Mouse (Mus musculus): ENCODE measurements around the gene Slc37a1. TPM values are rescaled to one million over a fixed set of nuclear protein-coding genes. Genes with fewer than 3 reads are reported as not detected.

The Slc37a1 gene
- total and polyA plus RNA-seq, 3 experiments: 14.2 to 15.0 TPM; not detected in 1

DNA sequence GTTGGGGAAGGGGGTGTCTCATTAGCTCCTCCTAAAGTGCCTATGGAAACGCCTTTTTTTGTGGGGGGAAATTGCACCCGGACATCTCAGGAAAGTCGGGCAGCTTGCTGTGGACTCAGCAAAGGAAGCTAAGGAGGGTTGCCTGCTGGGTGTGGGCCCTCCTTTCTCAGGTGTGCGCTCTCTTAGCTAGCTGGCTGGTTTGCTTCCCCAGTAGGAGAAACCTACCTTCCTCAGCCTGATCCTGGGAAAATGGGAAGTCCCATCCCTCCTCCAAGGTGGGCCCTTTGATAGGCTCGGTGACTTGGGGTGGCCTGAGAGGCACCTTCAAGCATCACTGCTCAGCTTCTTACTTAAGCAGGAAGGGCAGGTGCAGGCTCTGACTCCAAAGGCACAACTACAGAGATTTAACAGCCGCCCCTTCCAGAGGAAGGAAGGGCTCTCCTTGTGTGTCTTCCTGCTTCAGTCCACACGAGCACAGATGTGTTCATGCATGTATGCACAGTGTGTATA, 100.2 kb downstream of the Slc37a1 start:
- Histone ChIP-seq H3K4me1 (ENCODE audit: control insufficient read depth in 1 of 2, insufficient read depth in 2 of 2, low read length in 2 of 2) (peaks cover 0 to 15% of the 10 kb centered on the region in 2 experiments; a peak in 2 of 4 replicates), H3K36me3 (ENCODE audit: control insufficient read depth in 1 of 2, insufficient read depth in 2 of 2, low read length in 2 of 2) (peaks cover 0 to 3% of the 10 kb centered on the region in 2 experiments; a peak in 2 of 4 replicates), H3K27ac (ENCODE audit: control insufficient read depth, low read depth, low read length) (no peak overlapping the region), H3K27me3 (ENCODE audit: control insufficient read depth in 1 of 2, insufficient read depth in 2 of 2, low read length in 2 of 2) (peaks cover 3% of the 10 kb centered on the region in 2 experiments; a peak in 2 of 4 replicates), H3K4me3 (ENCODE audit: control insufficient read depth in 1 of 2, insufficient read depth in 1 of 2, low read depth in 2 of 2, low read length in 2 of 2) (peak overlapping the region; percentile 64 to 67; a peak in 2 of 4 replicates), H3K9me3 (replicated peaks; ENCODE audit: insufficient read depth, low read length) (no peaks in the 10 kb centered on the region), H3K79me2 (ENCODE audit: control insufficient read depth, insufficient read depth, low read length, poor library complexity) (no peaks in the 10 kb centered on the region), H3K9ac (ENCODE audit: control insufficient read depth, low read depth, low read length, poor library complexity, severe bottlenecking) (peak overlapping the region; percentile 59; the same call in 1 of the 2 replicates)
- TF ChIP-seq JUND (IDR thresholded peaks at IDR 0.05; ENCODE audit: low read depth, low read length): no peak
- TF ChIP-seq GATA1 (IDR thresholded peaks at IDR 0.05; ENCODE audit: low read depth, low read length): no peak
- no peak for TF ChIP-seq NRF1 (IDR thresholded peaks at IDR 0.05; ENCODE audit: insufficient read depth, low read depth, low read length, poor library complexity, severe bottlenecking)
- no peak for TF ChIP-seq MAZ (IDR thresholded peaks at IDR 0.05; ENCODE audit: low read depth, low read length)
- TF ChIP-seq POLR2AphosphoS5 (IDR thresholded peaks at IDR 0.05; ENCODE audit: borderline replicate concordance, low read depth, low read length): no peak
- no peak for TF ChIP-seq TAL1 (IDR thresholded peaks at IDR 0.05; ENCODE audit: low read length)
- TF ChIP-seq USF1 (IDR thresholded peaks at IDR 0.05; ENCODE audit: low read depth, low read length): no peak
- no peak for TF ChIP-seq ZMIZ1 (IDR thresholded peaks at IDR 0.05; ENCODE audit: low read depth, low read length)
- TF ChIP-seq MYC (IDR thresholded peaks at IDR 0.05; ENCODE audit: low read depth, low read length): no peak
- TF ChIP-seq MAFK (IDR thresholded peaks at IDR 0.05; ENCODE audit: borderline replicate concordance, low read depth, low read length): no peak
- TF ChIP-seq UBTF (IDR thresholded peaks at IDR 0.05; ENCODE audit: borderline replicate concordance, insufficient read depth, low read depth, low read length): no peak
- no peak for TF ChIP-seq EP300 (IDR thresholded peaks at IDR 0.05; ENCODE audit: low read depth in 1 of 2, low read length in 2 of 2)
- no peak for TF ChIP-seq NELFE (IDR thresholded peaks at IDR 0.05; ENCODE audit: low read depth, low read length)
- no peak for TF ChIP-seq KAT2A (conservative IDR thresholded peaks at IDR 0.05; ENCODE audit: low read depth, low read length)
- TF ChIP-seq POLR2A (IDR thresholded peaks at IDR 0.05; ENCODE audit: control insufficient read depth in 1 of 2, insufficient read depth in 1 of 2, low read depth in 1 of 2, low read length in 2 of 2, poor library complexity in 1 of 2): no peak
- DNase-seq (ENCODE audit: low read depth, low spot score): peak; percentile 7

DNA sequence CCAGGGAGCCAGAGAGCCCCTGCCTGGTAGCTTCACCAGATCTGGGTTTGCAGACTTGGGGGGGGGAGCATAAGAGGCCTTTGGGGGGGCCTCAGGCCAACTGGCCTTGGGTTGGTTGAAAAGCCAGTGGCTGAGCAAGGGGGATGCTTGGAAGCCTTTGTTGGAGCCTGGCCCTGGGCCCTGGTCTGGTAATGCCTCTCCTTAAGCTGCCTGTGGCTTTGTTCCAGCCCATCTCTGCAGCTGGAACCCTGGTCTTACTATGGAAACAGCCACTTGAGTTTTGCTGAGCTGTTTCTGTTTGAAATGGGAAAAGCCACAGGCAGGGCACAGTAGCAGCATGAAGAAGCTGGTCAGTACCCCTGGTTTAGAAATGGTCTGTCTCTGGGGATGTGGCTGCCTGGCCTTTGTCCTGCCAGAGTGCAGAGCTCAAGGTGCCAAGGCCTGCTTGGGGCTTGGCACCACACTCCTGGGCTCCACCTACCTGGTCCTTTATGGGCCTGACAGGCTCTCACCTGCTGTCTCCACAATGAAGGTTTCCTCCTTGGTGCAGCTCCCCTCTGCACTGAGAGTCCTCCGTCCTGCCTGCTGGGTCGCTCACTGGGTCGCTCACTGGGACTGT, 102.9 kb downstream of the Slc37a1 start:
- Histone ChIP-seq H3K27ac (ENCODE audit: control insufficient read depth, low read depth, low read length) (no peak overlapping the region), H3K9ac (ENCODE audit: control insufficient read depth, low read depth, low read length, poor library complexity, severe bottlenecking) (no peak overlapping the region), H3K27me3 (ENCODE audit: control insufficient read depth in 1 of 2, insufficient read depth in 2 of 2, low read length in 2 of 2) (peaks cover 2 to 3% of the 10 kb centered on the region in 2 experiments; a peak in 1 of 4 replicates), H3K36me3 (ENCODE audit: control insufficient read depth in 1 of 2, insufficient read depth in 2 of 2, low read length in 2 of 2) (peaks cover 0 to 3% of the 10 kb centered on the region in 2 experiments; a peak in 2 of 4 replicates), H3K79me2 (ENCODE audit: control insufficient read depth, insufficient read depth, low read length, poor library complexity) (no peaks in the 10 kb centered on the region), H3K9me3 (replicated peaks; ENCODE audit: insufficient read depth, low read length) (no peaks in the 10 kb centered on the region), H3K4me1 (ENCODE audit: control insufficient read depth in 1 of 2, insufficient read depth in 2 of 2, low read length in 2 of 2) (peaks cover 0 to 11% of the 10 kb centered on the region in 2 experiments; a peak in 2 of 4 replicates), H3K4me3 (ENCODE audit: control insufficient read depth in 1 of 2, insufficient read depth in 1 of 2, low read depth in 2 of 2, low read length in 2 of 2) (no peak overlapping the region)
- TF ChIP-seq MEF2A (IDR thresholded peaks at IDR 0.05; ENCODE audit: extremely low read depth, insufficient replicate concordance, low read depth, low read length, poor library complexity, severe bottlenecking) (no peak), ELF1 (IDR thresholded peaks at IDR 0.05; ENCODE audit: low read depth, low read length) (no peak), POLR2AphosphoS2 (IDR thresholded peaks at IDR 0.05; ENCODE audit: low read length) (no peak), MXI1 (IDR thresholded peaks at IDR 0.05; ENCODE audit: low read depth, low read length) (no peak), NELFE (IDR thresholded peaks at IDR 0.05; ENCODE audit: low read depth, low read length) (no peak), CHD1 (IDR thresholded peaks at IDR 0.05; ENCODE audit: low read depth, low read length) (no peak), MAZ (IDR thresholded peaks at IDR 0.05; ENCODE audit: low read depth, low read length) (no peak), GABPA (IDR thresholded peaks at IDR 0.05; ENCODE audit: low read depth, low read length) (no peak), UBTF (IDR thresholded peaks at IDR 0.05; ENCODE audit: borderline replicate concordance, insufficient read depth, low read depth, low read length) (no peak), SIN3A (IDR thresholded peaks at IDR 0.05; ENCODE audit: low read length) (no peak), ZKSCAN1 (IDR thresholded peaks at IDR 0.05; ENCODE audit: low read depth, low read length) (no peak), MYB (IDR thresholded peaks at IDR 0.05; ENCODE audit: low read depth, low read length) (no peak), MAX (IDR thresholded peaks at IDR 0.05; ENCODE audit: low read length) (no peak)
- no peak for DNase-seq (ENCODE audit: low read depth, low spot score)

Measured in MEL (cell line).